Mouse (Mus musculus) thymus, adult 2 months (tissue): Measurements from ENCODE around the gene Aldh3a2.

ENCODE experiments used
- CTCF ChIP-seq: fragments of 200-500 bp; IDR thresholded peaks from 2 replicates; pipeline ENCODE4 v1.5.1; 2012; ENCODE audit warnings: mild to moderate bottlenecking, control low read depth, low read length, moderate library complexity, borderline replicate concordance; ENCODE audit not compliant: control insufficient read depth, poor library complexity, insufficient read depth; ENCODE audit errors: extremely low read depth
- POLR2A ChIP-seq: fragments of 200-500 bp; IDR thresholded peaks from 2 replicates; pipeline ENCODE4 v1.6.1; 2012; ENCODE audit warnings: mild to moderate bottlenecking, low read length, control low read depth, moderate library complexity; ENCODE audit not compliant: control insufficient read depth, poor library complexity, insufficient read depth; ENCODE audit errors: extremely low read depth

- TF ChIP-seq CTCF = no peak
- no peak for TF ChIP-seq POLR2A
These were observed 29.3 kb upstream of the Aldh3a2 start for GRCm38 (mm10) chr11:61296556-61296955.
